Mouse (Mus musculus) testis, adult 2 months (tissue): ENCODE results near the gene Lrrc52.

Experiments used
- CTCF ChIP-seq: fragments of 200-500 bp; IDR thresholded peaks from 2 replicates; pipeline ENCODE4 v1.5.1; 2012; ENCODE audit warnings: low read depth, mild to moderate bottlenecking, inconsistent platforms, low read length, moderate library complexity; ENCODE audit not compliant: control insufficient read depth, insufficient read depth, insufficient replicate concordance
- POLR2A ChIP-seq: fragments of 200-500 bp; IDR thresholded peaks from 2 replicates; pipeline ENCODE4 v1.6.1; 2012; ENCODE audit warnings: low read depth, mild to moderate bottlenecking, inconsistent platforms, low read length, moderate library complexity; ENCODE audit not compliant: control insufficient read depth

DNA sequence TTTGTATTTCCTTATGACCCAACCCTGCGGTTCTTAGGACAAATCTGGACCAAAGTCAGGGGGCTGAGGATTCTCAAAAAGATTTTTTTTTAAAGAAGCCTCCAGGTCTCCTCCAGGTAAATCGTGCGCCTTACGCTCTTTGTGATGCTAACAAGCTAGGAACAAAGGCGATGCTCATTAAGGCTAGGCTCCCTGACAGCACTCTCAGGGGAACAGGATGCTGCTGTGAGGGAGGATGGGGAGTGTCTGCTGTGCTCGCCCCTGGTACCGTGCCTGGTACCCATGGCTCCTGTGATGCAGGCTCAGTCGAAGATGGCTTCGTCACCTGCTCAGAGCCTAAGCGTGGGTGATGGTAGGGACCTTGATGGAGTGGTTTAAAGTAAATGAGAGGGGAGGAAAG lies 31.4 kb upstream of the Lrrc52 start:
- TF ChIP-seq CTCF (no peak), POLR2A (no peak)
